Mouse (Mus musculus): ENCODE results near the gene Hjurp. TPM values are rescaled to one million over a fixed set of nuclear protein-coding genes. Genes with fewer than 3 reads are reported as not detected.

Hjurp gene
- 100 to 1,000 TPM; 180 to 205 TPM for total RNA-seq (2023)

GRCm38 (mm10) chr1:88277098-88277817 lies at the start of gene Hjurp, which contains the start of gene Trpm8:
Gene Hjurp, minus strand, starts transcription at chr1:88277633.
Gene Trpm8, plus strand, starts transcription at chr1:88277661.

GRCm38 (mm10) chr1:88226670-88227379 lies 50.6 kb downstream of the Hjurp start, which contains the start of gene Mroh2a:
Gene Mroh2a, plus strand, starts transcription at chr1:88226986.

Other genes starting within 250 kb of the Hjurp start
- gene Ugt1a10, start 222.2 kb downstream of the Hjurp start, total RNA-seq (2023): not detected
- gene Ugt1a9, start 206.8 kb downstream of the Hjurp start, total RNA-seq (2023): not detected
- gene Ugt1a8, start 189.8 kb downstream of the Hjurp start, total RNA-seq (2023): not detected
- 100 to 1,000 TPM in 1 of 2 experiments, 10 to 100 TPM in 1; 93.1 to 108 TPM for gene Ugt1a7c, start 182.6 kb downstream of the Hjurp start, total RNA-seq (2023)
- 10 to 100 TPM; 37.4 to 38.6 TPM for gene Ugt1a6b, start 174.4 kb downstream of the Hjurp start, total RNA-seq (2023)
- gene Ugt1a6a, start 142.8 kb downstream of the Hjurp start, total RNA-seq (2023): 10 to 100 TPM; 33.4 to 34.3 TPM
- gene Ugt1a5, start 111.6 kb downstream of the Hjurp start, total RNA-seq (2023): 10 to 100 TPM; 20.3 to 20.9 TPM
- gene Ugt1a2, start 77.0 kb downstream of the Hjurp start, total RNA-seq (2023): 10 to 100 TPM; 10.2 to 11.9 TPM
- gene Dnajb3, start 71.9 kb downstream of the Hjurp start, total RNA-seq (2023): under 1 TPM in 1 of 2 experiments, not detected in 1; 0.33 TPM
- gene Ugt1a1, start 65.7 kb downstream of the Hjurp start, total RNA-seq (2023): 10 to 100 TPM in 1 of 2 experiments, 1 to 10 TPM in 1; 9.5 to 10.5 TPM
- 1 to 10 TPM; 1.2 to 2.9 TPM for gene Mroh2a, start 50.6 kb downstream of the Hjurp start, total RNA-seq (2023)
- not detected for gene Trpm8, start within 50 bp of the Hjurp start, total RNA-seq (2023)
- gene Spp2, start 129.3 kb upstream of the Hjurp start, total RNA-seq (2023): not detected
- gene Glrp1, start 232.4 kb upstream of the Hjurp start, total RNA-seq (2023): not detected

Measured in neutrophil, adult 59 days (primary cell).